Mouse (Mus musculus) C2C12 (cell line): ENCODE results near the gene Col19a1.

Experiments used
- CTCF ChIP-seq: IDR thresholded peaks from one replicate; pipeline ENCODE4 v1.5.1; 2011; ENCODE audit not compliant: control insufficient read depth, insufficient read depth, insufficient read length
- MYOG ChIP-seq: IDR thresholded peaks from one replicate; pipeline ENCODE4 v1.6.1; 2011; ENCODE audit not compliant: control insufficient read depth, insufficient read length; ENCODE audit errors: extremely low read depth

GRCm38 (mm10) chr1:24511536-24511935, 75.7 kb downstream of the Col19a1 start:
- TF ChIP-seq MYOG = no peak
- no peak for TF ChIP-seq CTCF
